Mouse (Mus musculus) right cerebral cortex, postnatal 4 days (tissue): ENCODE measurements around the gene Lrrc47.

ENCODE experiments used
- DNase-seq: peaks from one replicate; pipeline ENCODE4 v3.0.0-alpha.2; 2022

Lrrc47 gene

DNA sequence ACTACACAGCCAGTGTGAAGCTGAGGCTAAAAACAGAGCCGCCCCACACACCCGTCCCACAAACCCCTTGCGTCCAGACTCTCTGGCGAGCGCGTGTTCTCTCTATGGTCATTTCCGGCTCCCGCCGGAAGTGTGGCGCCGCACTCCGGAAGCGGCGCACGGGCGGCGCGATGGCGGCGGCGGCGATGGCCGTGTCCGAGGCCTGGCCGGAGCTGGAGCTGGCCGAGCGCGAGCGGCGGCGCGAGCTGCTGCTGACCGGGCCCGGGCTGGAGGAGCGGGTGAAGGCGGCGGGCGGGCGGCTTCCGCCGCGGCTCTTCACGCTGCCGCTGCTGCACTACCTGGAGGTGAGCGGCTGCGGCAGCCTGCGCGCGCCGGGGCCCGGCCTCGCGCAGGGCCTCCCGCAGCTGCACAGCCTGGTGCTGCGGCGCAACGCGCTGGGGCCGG lies at the start of gene Lrrc47:
TSS of gene Lrrc47 (plus strand) at position 86 of the 444 bp plus-strand sequence.
- peak; percentile 78 for DNase-seq

DNA sequence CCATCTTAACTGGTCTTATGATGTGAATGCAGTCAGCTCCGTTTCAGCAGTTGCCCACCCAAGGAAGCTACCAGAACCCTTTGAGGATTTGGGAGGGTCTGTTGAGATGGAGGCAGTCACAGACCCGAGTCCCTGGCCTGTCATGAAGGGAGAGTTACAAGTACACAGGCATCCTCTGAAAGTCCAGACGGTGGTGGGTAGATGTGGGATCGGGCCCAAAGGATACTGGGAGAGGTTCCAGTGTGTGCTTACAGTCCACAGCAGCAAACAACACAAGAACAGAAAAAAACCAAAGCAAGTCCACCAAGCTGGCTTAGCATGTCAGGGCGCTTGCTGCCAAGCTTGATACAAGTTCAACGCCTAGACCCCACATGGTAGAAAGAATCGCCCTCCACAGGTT lies 48.9 kb upstream of the Lrrc47 start:
- no peak for DNase-seq

DNA sequence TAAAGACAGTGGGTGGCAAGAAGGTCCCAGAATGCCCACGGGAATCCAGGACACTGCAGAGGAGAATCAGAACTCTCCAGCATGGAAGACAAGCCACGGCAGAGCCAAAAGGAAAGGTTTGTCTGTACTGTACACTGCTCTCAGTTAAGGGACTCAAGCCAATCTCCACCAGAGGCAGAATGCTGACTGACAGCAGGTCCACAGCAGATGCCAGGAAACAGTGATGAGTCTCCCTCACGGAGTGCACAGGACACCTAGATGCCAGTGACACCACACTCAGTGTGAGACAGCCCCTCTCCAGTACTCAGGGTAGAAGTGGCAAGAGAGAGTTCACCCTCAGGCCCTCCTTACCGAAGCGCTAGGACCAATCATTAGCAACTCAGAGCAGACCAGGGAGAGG lies 44.9 kb upstream of the Lrrc47 start:
- DNase-seq = no peak

DNA sequence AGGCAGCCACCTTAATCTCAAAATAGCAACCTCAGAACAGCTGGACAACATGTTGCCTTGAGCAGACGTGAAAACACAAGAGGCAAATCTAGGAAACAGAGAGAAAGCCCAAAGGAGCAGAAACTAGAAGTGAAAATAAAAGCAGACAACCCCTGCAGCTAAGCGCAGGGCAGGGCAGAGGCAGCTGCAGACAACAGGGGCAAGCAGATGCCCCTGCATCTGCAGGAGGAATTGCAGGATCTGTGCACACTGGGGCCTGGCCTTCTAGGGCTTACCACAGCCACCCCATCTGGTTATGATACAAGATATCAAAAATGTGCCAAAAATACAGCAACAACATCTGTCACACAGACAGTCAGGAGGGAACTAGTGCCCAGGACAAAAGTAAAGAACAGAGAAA lies 44.0 kb upstream of the Lrrc47 start:
- DNase-seq = no peak

DNA sequence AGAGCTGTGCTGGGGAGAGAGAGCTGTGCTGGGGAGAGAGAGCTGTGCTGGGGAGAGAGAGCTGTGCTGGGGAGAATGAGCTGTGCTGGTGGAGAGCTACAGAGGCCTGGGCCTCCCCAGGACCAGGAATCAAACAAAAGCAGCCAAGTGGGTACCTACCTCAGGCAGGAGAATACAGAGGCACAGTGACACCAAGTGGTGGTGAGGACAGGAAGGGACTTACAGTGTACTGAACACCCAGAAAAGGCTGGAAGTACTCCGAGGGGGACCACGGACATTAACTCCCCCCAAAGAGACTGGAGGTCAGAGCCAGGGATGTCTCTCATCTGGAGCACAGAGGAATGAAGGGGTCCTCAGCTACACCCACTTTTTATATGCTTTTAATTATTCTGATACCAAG lies 43.5 kb upstream of the Lrrc47 start:
- DNase-seq = no peak

DNA sequence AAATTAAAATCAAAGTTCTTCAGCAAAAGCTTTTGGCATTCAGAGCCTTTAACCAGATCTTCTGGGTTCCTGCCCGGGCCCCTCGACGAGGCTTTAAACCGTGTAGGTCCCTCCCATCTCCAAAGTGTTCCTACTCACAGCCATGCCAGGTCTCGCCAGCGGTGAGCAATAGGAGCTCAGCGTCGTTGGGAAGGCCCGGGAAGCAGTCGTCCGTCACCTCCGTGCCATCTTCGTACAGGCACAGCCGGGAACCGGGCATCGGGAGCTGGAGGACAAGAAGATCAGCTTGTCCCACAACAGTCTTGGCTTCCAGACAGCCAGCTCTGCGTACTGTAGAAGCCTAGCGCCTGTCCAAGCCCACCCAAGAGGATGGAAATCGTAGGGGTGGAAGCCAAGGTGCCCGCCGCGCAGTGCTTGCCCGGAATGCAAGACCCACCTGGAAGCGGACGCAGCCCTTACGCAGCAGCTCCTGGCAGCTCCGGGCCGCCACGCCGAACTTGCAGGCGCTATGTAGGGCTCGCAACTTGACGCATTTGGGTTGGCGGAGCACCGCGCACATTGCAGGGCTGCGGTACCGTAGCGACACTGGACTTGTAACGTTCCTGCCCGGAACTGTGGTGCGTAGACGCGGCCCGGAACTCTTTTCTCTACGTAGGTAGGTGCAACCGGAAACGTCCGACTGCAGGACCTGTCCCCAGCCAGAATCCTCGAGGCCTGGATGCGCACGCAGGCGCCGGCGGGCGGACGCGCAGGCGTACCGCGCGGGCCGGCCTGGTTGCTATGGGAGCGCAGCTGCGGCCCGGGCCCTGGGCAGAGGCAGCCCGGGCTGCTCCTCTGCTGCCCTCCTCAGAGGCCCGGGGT lies 36.9 kb upstream of the Lrrc47 start, which contains the start of the genes Dffb and Cep104:
TSS of gene Dffb (minus strand) at position 696 of the 861 bp plus-strand sequence.
TSS of gene Cep104 (plus strand) at position 764 of the 861 bp plus-strand sequence.
- peak; percentile 96 for DNase-seq

DNA sequence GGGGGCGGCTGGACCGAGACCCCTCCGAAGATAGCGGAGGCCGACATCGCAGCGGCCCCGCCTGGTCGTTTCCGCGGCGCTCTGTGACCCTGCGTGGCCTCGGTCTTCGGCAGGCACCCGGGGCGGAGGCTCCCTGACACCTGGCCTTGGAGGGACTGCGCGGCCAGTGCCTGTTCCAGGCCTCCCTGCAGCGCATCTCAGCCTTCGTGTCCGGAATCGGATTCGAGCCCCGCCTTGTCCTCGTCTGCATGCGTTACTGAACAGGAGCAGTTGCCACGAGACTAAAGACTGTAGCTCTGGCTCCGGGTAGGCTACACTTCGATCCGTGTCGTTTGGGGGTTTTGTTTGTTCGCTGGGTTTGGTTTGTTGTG lies 36.3 kb upstream of the Lrrc47 start:
- no peak for DNase-seq

DNA sequence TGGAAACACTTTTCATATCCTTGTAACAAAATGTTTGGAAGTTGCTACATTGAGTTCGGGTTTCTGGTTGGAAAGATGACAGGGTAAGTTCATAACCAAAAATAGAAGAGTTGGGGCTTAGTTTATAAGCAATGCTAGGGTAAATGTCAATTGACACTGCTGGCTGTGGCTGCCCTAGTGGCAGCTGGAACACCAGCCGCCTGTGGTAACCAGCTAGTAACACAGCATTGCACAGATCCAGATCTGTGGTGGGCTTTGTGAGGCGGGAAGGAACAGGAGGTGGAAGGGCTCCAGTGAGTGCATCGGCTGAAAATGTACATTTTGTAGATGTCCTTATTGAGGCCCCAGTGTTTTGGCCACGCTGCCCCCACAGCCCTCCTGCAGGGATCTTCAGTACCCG lies 35.8 kb upstream of the Lrrc47 start:
- no peak for DNase-seq

DNA sequence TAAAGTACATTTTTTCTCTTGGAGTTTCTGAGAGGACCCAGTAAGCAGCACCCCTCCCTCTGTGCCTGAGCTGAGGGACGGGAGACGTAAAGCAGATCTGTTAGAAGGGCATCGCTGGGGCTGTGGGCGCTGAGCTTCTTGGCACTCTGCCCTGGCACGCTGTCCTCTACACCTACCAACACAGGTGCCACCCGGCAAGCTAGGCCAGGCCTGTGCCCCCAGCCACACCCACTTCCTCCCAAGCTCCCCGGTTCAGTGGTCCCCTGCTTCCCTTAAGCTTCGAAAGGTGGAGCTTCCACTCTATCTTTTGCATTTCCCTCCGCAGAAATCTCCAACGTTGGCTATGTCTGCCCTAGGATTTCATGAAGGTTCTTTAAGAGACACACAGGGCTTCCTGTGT lies 32.3 kb upstream of the Lrrc47 start:
- no peak for DNase-seq

DNA sequence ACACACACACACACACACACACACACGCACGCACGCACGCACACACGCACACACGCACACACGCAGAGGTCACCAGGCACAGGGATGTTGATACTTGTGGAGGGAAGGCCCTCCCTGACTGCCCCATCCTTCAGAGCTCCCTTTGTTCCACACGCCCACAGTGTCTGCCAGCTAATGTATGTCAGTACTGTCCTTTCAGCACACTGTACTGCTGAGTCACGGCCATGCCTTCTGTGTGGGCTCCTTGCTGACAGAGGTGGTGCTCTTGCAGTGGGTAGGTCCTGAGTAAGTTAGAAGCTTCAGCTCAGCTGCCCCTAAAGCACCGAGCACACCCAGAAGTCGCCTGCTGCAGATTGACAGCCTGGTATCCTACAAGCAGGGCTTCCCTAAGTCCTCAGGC lies 31.1 kb upstream of the Lrrc47 start:
- no peak for DNase-seq

DNA sequence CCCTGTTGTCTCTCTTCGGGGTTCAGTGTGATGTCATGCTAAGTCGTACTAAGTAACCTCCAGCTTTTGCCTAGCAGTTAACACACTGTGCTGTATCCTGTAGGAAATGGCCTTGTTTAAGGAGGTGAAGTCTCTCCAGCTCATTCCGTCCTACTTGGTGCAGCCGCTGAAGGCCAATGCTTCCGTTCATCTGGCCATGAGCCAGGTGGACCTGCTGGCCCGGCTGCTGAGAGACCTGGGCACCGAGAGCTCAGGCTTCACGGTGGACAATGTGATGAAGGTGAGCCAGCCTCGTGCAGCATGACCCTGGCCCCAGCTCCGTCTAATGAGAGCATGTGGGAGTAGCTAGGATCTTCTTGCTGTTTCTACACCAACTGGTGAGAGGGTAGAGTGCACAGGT lies 18.8 kb upstream of the Lrrc47 start:
- DNase-seq = no peak

DNA sequence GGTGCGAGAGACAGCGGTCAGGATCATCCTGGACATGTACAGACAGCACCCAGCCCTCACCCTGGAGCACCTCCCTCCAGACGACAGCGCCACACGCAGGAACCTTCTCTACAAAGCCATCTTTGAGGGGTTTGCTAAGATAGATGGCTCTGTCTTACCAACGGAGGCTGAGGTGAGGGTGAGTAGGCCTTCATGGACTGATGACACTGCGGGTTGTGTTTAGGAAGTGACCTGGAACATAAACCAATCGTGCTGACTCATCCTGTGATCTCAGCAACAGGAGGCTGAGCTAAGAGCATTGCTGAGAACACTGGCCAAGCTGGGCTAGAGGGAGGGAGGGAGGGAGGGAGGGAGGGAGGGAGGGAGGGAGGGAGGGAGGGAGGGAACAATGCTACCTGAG lies 18.0 kb upstream of the Lrrc47 start:
- no peak for DNase-seq

DNA sequence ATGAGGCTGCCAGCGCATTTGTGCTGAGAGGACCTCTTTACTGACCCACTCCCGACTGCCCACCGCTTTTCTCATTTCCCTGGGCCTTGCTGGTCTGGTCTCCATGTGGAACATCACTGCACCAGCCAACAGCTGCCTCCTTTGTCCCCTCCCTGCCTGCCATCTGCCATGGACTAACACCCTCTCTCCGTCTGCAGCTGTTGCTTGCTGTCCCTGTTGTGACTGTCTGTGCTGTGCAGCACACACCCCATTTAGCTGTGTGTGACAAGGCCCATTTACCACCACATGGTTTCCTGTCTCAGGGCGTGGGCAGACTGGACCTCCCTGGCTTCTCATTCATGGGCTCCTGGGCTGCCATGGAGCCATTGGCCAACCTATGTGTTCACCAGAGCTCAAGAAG lies 6.0 kb upstream of the Lrrc47 start:
- DNase-seq = no peak

DNA sequence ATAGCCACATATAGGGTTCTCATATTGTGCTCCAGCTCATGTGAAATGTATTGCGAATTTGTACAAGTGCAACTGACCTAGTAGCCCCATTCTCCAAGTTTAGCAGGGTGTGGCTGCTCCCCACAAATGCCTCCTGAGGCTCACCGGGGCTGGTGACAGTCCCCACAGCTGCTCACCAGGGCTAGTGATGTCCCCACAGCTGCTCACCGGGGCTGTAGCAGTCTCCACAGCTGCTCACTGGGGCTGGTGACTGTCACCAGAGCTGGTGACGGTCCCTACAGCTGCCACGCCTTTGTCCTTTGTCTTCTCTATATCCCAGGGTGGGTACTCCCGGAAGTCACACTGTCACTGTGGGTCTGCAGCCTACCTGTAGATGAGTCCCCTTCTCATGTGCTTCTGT lies 5.3 kb upstream of the Lrrc47 start:
- DNase-seq = no peak

DNA sequence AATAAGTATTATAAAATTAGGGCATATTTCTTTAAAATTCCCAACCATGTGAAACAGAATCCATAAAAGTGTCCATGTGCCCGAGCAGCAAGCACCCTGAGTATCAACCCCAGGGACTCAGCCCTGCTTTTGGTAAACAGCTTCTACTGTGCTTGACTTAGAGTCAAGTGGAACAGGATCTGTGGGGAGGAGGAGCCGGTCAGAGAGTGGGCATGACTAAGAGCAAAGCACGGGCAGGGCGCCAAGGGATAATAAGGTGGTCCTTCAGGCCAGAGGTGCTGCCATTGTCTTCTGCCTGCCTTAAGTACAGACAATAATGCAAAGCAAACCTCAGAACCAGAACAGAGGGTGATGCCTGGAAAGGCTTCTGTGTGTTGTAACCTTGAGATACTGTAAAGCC lies 3.8 kb upstream of the Lrrc47 start:
- DNase-seq = peak; percentile 32

DNA sequence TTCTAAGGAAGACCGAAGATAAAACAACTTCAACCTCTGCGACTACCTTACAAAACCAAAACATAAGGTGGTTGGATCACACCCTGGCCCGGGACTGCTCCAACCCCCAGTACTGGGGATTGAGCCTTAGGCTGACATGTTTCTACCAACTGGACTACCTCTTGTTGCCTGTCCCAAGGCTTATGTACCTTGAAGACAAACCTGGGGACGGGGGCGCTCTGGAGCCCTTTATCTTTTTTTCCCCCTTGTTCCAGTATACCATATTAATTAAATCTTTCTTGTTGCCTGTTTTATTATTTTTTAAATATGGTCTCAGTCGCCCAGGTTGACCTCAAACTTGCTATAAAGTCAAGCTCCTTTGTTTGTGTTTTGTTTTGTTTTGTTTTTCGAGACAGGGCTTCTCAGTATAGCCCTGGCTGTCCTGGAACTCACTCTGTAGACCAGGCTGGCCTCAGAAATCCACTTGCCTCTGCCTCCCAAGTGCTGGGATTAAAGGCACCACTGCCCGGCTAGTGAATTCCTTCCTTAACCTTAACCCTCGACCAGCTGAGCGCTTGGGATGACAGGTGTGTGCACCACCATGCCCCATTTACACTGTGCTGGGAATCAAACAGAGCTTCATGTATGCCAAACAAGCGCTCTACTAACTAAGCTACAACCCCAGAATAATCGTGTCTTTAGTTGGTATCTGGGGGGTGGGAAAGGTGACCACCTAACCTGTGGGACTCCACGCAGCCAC lies 455 bp upstream of the Lrrc47 start:
- DNase-seq = no peak

DNA sequence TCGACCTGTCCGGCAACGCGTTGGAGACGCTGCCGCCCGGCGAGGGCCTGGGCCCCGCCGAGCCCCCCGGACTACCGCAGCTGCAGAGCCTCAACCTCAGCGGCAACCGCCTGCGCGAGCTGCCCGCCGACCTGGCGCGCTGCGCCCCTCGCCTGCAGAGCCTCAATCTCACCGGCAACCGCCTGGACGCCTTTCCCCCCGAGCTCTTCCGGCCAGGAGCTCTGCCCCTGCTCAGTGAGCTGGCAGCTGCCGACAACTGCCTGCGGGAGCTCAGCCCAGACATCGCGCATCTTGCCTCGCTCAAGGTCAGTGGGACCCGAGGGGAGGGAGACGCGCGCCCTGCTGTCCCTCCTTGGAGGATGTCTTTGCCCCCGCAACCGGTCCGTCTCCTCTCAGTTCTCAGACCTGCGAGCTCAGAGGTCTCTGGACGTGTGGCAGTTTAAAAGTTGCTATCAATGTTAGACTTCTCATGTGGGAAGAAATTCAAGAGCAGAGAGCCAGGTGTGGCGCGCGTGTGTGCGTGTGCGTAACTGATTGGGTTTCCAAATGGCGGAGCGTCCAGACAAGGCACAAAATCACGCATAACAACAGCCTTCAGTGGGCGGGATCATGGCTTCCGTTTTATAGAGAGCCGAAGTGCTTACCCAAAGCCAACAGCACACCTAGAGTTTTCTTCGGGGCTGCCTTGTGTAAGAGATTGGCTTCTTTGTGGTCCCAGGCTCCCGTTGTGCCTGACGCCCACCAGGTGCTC lies 776 bp downstream of the Lrrc47 start:
- DNase-seq = no peak

DNA sequence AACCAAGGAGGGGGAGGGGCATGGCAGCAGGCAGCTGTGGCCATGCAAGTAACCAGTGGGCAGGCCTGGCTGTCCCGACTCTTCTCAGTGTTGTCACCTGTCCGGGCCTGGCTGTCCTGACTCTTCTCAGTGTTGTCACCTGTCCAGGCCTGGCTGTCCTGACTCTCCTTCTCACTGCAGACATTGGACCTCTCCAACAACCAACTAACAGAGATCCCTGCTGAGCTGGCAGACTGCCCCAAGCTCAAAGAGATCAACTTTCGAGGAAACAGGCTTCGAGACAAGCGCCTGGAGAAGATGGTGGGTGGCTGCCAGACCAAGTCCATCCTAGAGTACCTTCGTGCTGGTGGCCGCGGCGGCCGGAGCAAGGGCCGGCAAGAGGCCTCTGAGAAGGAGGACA lies 3.9 kb downstream of the Lrrc47 start:
- no peak for DNase-seq

DNA sequence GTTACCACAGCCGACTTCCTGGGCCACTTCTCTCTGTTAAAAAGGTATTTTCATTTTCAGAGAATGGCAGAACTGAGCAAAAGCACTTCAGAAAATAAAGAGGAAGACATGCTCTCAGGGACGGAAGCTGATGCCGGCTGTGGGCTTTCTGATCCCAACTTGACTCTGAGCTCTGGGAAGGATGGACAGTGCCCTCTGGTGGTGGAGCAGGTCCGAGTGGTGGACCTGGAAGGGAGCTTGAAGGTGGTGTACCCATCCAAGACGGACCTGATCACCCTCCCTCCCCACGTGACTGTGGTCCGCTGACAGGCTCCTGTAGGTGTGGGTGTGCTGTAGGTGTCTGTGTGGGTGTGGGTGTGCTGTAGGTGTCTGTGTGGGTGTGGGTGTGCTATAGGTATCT lies 8.0 kb downstream of the Lrrc47 start:
- peak; percentile 42 for DNase-seq

DNA sequence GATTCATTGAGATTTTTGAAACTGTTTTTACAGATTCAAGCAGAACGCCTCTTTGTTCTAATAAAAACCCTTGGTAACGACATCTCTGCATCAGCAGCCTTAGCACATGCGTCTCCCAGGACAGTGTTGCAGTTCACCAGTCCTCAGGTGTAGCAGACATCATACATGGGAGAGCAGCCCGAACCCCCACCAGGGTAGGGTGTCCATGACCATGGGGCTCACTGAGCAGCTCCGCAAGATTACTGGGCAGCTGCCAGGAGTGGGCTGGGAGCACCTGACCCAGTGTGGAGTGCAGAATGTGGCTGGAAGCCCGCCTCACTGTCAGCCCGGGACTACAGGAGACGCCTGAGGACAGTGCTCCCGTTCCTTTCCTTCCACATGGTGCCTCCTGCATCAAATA lies 9.9 kb downstream of the Lrrc47 start:
- DNase-seq = peak; percentile 25

DNA sequence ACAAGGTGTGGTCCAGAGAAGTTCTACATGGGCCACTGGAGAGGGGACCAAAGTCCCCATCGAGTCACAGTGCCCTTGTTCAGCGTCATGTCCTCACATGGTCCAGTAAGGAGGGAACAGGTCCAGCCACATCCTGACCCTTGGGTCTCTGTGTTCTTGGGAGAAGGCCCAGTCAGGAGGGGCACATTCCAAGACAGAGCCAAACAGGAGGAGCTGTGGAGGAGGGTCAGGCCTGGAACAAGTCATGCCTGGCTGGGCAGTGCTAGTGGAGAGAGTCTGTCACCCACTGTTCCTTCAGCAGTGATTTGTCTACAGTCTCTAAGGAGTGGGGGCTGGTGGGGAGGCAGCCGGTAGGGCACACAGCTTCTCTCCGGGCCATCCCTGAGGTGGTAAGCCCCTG lies 10.9 kb downstream of the Lrrc47 start:
- DNase-seq = no peak

DNA sequence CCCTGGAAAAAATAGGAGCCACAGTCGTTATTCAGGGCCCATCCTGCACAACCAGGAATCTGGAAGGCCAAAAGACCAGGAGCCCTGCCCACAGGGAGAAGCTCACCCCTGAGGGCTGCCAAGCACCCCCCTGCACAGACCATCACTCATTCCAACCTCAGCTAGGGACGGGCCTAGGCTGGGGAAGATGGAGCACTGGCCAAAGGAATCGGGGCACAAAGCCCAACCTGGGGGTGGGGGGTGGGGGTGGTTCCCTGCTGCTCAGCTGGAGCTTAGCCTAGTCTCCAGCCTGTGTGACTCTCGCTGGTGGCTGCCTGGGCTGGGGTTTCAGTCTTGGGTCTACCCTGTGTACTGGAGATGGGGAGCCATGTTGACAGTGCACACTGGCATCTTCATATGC lies 11.3 kb downstream of the Lrrc47 start:
- no peak for DNase-seq
